Mouse (Mus musculus) adrenal gland, postnatal 10 days (tissue): ENCODE measurements around the gene Lmntd1. TPM values are rescaled to one million over a fixed set of nuclear protein-coding genes. Genes with fewer than 3 reads are reported as not detected.
A peak's percentile ranks its signal among the peaks of the same experiment; 100 is the strongest.
"Not testable (repeated sequence)": the region's sequence is repeated elsewhere in the genome, so short reads cannot be mapped to it uniquely, and the experiment has no call there.

Experiments
- DNase-seq: peaks from one replicate; pipeline ENCODE4 v3.0.0; 2021; ENCODE audit warnings: mixed read lengths
- total RNA-seq, 2 experiments: library from RNA; stranded (reverse); gene quantifications; 2 replicates each; pipeline ENCODE4 v1.2.3; 2021

Lmntd1 gene
- total RNA-seq, 2 experiments from 2014 or later: 1.2 to 1.7 TPM

GRCm38 (mm10) chr6:145341301-145342193, 272.6 kb downstream of the Lmntd1 start:
- peak; percentile 87 for DNase-seq

GRCm38 (mm10) chr6:145340657-145341146, 273.4 kb downstream of the Lmntd1 start:
- peak; percentile 98 for DNase-seq

GRCm38 (mm10) chr6:145339956-145340656, 274.0 kb downstream of the Lmntd1 start:
- DNase-seq: peak; percentile 79

GRCm38 (mm10) chr6:145338571-145339294, 275.4 kb downstream of the Lmntd1 start:
- DNase-seq: no peak

GRCm38 (mm10) chr6:145337521-145337920, 276.6 kb downstream of the Lmntd1 start:
- not testable (repeated sequence) for DNase-seq

- peak; percentile 67 for DNase-seq
Measured at GRCm38 (mm10) chr6:145335876-145336768, 278.0 kb downstream of the Lmntd1 start.

- DNase-seq: no peak
Measured at GRCm38 (mm10) chr6:145334211-145334610, 279.9 kb downstream of the Lmntd1 start.

- DNase-seq: no peak
Measured at GRCm38 (mm10) chr6:145326141-145326806, 287.8 kb downstream of the Lmntd1 start.

GRCm38 (mm10) chr6:145325095-145325494, 289.0 kb downstream of the Lmntd1 start:
- DNase-seq: no peak

- no peak for DNase-seq
Measured at GRCm38 (mm10) chr6:145324470-145324869, 289.6 kb downstream of the Lmntd1 start.

- DNase-seq: no peak
Measured at GRCm38 (mm10) chr6:145322246-145322645, 291.9 kb downstream of the Lmntd1 start.

GRCm38 (mm10) chr6:145320156-145320555, 294.0 kb downstream of the Lmntd1 start:
- DNase-seq: no peak

Other genes starting within 250 kb of the Lmntd1 start
- gene Tuba3b, start 1.4 kb upstream of the Lmntd1 start, total RNA-seq: not detected
- gene Rassf8, start 132.4 kb upstream of the Lmntd1 start, total RNA-seq: 10 to 100 TPM; 82.4 to 85.1 TPM